Mouse (Mus musculus) cerebellum, postnatal 25 days (tissue): ENCODE results near the gene Sapcd1.
"Not testable (repeated sequence)": the region's sequence is repeated elsewhere in the genome, so short reads cannot be mapped to it uniquely, and the experiment has no call there.

ENCODE experiments used
- DNase-seq, 2 experiments: peaks; one replicate each; pipeline ENCODE4 v3.0.0; 2021; ENCODE audit warnings: mixed read lengths in 2 of 2

The Sapcd1 gene

GRCm38 (mm10) chr17:35052271-35052798, 24.5 kb upstream of the Sapcd1 start:
- peak in 1 of 2 experiments; percentile 22 for DNase-seq

DNA sequence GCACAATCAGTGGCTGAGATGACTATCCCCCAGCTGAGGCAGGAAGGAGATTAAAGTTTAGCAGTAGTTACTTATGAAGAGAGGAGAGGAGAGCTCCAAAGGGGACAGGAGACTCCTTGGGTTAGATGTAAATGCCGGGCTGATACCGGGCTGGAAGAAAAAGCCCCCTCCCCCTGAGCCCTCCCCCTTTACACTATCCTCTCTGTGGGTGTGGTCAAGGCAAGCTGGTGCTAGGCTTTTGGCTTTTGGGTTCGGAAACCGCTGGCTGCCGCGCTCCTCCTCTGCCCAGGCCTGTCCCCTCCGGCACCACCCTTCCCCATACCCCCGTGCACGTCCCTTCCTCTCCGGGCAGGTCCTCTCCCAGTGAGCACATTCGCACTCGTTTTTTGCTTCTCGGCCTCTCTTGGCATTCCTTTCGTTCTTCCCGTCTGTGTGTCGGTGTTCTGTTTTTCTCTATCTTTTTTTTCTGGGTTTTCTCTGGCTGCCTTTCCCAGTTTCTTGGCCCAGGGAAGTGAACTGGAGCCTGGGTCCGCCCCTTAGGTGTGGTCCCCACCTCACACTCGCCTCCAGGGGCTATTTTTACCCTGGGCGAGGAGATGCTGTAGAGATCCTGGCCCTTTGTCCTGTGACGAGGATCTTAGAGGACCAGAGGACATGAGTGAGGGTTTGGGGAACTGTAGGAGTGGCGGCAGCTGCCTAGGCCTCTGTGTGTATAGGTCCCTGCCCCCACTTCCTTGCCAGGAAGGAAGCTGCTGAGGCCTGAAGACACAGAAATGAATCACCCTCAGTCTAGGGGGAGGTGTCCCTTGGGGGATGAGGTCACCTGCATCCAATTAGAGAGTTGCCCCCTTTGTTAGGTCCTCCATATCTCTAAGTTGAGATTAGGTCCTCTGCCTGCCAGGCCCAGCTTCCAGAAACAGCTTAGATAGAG, 23.6 kb upstream of the Sapcd1 start:
- peak; percentile 63 to 66 for DNase-seq

GRCm38 (mm10) chr17:35050126-35050750, 22.4 kb upstream of the Sapcd1 start:
- peak; percentile 57 to 59 for DNase-seq

DNA sequence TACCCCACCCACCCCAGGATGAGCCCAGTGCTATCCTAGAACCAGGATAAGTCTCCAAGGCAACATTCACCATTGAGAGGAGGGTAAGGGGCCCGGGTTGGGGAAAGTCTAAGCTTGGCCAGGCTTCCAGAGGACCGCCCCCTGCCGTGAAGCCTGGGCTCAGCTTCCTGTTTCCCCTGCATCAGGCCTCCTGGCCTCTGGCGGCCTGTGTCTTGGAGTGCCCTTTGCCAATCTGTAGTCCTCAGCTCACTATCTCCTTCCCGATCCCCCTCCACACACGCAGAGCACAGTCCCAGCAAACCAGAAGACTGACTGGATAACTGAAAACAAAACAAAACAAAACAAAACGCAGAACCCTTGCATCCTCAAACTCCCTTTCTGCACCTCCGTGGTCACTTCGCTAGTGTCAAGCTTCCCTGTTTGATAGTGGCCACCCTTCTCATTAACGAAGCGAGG, 21.8 kb upstream of the Sapcd1 start, which contains the start of gene Clic1:
Gene Clic1 (plus strand): TSS at position 406 of the 456 bp plus-strand sequence.
- DNase-seq: peak in 1 of 2 experiments; percentile 47

GRCm38 (mm10) chr17:35048932-35049440, 21.2 kb upstream of the Sapcd1 start:
- DNase-seq: no peak

DNA sequence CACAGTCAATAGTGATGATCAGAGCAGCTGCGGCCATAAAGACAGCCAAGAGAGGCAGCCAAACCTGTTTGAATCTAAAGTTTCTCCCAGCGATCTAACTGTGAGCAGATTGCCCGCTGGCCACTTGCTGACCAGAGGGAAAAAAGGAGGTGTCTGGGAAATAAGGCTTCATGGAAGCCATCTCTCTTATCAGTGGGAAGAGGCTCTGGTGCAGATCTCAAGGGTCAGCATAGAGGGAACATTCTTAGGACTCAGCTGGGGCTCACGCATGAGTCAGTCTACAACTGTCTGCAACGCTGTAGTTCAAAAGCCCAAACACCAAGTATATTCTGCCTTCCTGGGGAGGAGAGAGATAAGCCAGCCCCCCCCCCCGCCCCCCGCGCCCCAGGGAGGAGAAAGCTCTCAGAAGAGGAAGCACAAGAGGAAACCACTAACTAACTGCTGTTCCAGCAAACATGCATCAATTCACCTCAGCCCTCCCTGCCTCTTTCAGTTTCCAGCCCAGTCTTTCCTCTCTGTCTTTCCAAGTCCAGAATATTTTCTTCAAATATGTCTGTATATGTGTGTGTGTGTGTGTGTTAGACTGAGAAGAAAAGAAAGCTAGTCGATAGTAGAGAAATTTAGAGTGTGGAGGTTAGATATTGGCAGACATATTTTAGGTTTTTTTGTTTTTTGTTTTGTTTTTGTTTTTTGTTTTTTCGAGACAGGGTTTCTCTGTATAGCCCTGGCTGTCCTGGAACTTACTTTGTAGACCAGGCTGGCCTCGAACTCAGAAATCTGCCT, 20.5 kb upstream of the Sapcd1 start:
- no peak for DNase-seq

GRCm38 (mm10) chr17:35047688-35048087, 19.9 kb upstream of the Sapcd1 start:
- no peak for DNase-seq

GRCm38 (mm10) chr17:35046681-35047455, 19.1 kb upstream of the Sapcd1 start, which contains the start of gene Msh5:
TSS of gene Msh5 (minus strand) at chr17:35046745.
- DNase-seq: peak; percentile 95 to 98

GRCm38 (mm10) chr17:35045807-35046680, 18.2 kb upstream of the Sapcd1 start:
- DNase-seq: no peak

DNA sequence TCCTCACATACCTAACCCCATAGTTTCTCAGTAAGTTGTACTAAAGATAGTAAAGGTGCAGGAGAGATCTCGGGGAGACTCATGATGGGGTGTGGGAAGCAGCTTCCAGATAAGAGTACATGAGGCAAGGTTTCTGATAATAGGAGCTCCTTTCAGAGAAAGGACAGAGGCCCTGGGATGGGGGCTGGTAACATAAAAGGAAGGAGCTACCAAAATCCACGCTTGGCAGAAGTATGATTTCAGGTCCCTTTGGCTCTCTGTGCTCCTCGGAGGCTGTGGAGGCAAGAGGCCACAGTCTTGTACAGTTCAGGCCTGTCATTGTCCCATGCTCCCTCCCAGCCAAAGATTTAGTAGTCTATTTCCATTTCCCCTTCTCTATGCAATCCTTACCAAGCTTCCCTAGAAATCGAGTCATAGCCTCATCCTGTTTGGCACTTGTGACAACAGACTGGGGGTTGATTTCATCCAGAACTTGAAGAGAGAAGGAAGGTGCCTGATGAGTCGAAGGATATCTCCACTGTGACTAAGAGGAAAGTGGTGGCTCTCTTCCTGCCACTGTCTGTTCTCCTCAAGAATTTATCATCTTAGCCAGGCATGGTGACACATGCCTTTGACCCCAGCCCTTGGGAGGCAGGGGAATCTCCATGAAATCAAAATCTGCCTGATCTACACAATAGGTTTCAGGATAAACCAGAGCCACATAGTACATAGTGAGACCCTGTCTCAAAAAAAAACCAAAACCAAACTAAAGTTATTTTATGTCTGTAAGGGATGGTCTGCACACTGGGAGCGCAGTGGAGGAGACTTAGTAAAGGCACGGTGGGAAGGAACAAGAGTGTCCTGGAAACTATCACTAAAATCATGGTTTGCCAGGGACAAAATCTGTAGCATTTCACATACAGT, 17.3 kb upstream of the Sapcd1 start:
- no peak for DNase-seq

GRCm38 (mm10) chr17:35043794-35044193, 16.0 kb upstream of the Sapcd1 start:
- DNase-seq: no peak

DNA sequence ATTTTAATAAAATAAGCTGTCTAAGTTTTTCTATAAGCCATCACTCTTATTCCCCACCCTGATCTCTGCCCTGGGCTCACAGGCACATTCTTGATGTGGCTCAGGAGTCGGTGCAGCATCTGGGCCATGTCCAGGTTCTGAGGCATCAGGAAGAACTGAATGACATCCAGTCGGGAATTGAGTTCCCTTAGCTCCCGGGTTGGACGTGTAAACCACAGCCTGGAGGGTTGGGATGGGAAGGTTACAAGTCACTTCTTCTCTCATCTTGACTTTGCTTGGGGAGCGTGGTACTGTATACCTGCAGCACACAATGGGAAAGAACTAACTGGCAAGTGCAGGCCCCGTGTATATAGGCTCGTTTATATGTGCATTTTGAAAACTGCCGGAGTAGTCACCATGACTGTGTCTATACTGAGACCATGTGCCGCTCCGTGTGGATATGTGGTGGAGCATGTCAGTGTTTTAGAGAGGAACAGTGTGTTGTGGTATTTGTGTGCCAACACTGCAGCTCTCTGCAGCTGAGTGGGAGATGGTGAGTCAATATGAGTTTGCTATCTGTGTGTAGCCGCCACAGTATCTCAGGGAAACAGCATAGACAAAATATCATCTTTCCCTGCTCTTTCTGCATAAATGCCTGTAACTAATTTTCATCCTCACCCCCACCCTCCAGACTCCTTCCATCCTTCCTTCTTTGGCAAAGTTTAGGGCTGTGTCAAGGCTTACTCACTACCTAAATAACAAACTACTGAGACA, 11.5 kb upstream of the Sapcd1 start:
- no peak for DNase-seq

DNA sequence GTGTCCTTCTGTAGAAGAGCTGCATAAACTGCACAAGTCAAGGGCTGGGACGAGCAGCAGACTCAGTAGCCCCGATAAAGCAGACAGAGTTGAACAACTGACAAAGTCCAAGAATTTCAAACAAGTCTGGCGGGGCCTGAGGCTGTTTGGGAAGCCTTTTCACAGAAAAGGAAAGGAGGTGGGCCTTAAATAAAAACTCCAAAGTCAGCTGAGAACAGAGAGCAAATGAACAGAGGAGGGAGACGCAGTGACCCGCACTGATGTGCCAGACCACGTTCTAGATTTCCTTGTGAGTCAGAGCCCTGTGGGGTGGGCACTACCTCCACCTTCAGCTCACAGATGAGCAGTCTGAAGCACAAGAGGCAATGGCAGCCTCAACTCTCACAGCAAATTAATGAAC, 7.1 kb upstream of the Sapcd1 start:
- DNase-seq: no peak

- DNase-seq: not testable (repeated sequence)
These were observed 5.9 kb upstream of the Sapcd1 start for GRCm38 (mm10) chr17:35033703-35034102.

DNA sequence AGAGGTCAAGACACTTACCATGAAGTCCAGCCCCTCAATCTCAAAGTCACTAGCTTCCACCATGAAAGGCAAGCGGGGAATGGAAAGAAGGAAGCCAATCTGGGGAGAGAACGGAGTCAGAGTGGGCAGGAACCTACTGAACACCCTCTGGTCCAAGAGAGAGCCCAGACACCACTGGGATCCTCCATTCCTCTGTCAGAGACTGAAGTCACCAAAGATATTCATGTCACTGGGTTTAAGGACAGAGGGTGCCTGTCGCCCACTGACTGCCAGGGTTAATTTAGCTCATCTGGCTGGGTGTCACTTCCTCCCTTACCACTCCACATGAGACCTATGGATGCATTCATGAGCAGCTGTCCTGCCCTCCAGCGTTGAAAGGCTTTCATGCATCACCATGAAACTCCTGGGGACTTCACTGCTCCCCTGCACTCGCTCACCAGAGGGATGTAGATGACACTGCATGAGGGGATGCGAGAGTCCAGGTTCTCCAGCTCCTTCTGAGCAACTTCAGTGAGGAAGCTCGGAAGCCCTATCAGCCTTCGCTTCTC, 4.6 kb upstream of the Sapcd1 start:
- no peak for DNase-seq

GRCm38 (mm10) chr17:35031880-35032279, 4.1 kb upstream of the Sapcd1 start:
- no peak for DNase-seq

DNA sequence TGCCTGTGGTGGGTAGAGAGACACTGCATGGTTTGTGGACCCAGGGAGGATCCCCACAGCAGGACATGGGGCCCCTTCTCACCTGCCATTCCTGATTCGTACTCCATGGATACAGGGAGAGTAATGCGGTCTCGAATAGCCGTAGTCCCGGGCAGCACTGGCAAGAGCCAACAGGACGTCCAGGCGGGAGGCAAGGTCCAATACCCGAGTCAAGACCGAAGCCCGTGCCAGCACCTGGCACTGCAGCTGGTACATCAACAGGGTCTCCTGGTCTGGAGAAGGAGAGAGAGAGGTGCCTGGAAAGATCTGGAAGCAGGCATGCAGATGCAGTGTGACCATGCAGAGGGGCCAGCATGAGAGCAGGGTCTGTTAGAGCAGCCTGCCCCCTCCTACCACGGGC, 3.5 kb upstream of the Sapcd1 start:
- DNase-seq: no peak
